Mouse (Mus musculus): ENCODE measurements around the gene Aes. TPM values are rescaled to one million over a fixed set of nuclear protein-coding genes. Genes with fewer than 3 reads are reported as not detected.

Aes gene
- polyA plus RNA-seq, 1 experiment: 148 TPM

GRCm38 (mm10) chr10:81579967-81580366 lies 20.7 kb downstream of the Aes start:
- no peaks in the 10 kb centered on the region for H3K27me3 ChIP-seq (ENCODE audit: control insufficient read depth, insufficient read depth, low read length, poor library complexity, severe bottlenecking)
- peaks cover 3% of the 10 kb centered on the region for H3K4me1 ChIP-seq (ENCODE audit: control insufficient read depth, insufficient read depth, low read length)

GRCm38 (mm10) chr10:81580441-81581070 lies 21.3 kb downstream of the Aes start:
- H3K4me3 ChIP-seq (ENCODE audit: low read depth, low read length): 0 out of 2 replicates have a peak overlapping the region, but pooled peaks have one; percentile 11
- H3K36me3 ChIP-seq (ENCODE audit: control insufficient read depth, insufficient read depth, low read length, poor library complexity, severe bottlenecking): no peaks in the 10 kb centered on the region
- TF ChIP-seq EP300 (IDR thresholded peaks at IDR 0.05; ENCODE audit: insufficient read depth, low read depth, low read length) (no peak), POLR2A (IDR thresholded peaks at IDR 0.05; ENCODE audit: insufficient read depth, low read length) (no peak), CTCF (IDR thresholded peaks at IDR 0.05; ENCODE audit: low read depth, low read length) (no peak)
- H3K27ac ChIP-seq (ENCODE audit: insufficient read depth, low read length): no peak overlapping the region
- peaks cover 1% of the 10 kb centered on the region for H3K4me1 ChIP-seq (ENCODE audit: control insufficient read depth, insufficient read depth, low read length)
- no peaks in the 10 kb centered on the region for H3K9me3 ChIP-seq (replicated peaks; ENCODE audit: control insufficient read depth, insufficient read depth, low read length, poor library complexity, severe bottlenecking)
- H3K27me3 ChIP-seq (ENCODE audit: control insufficient read depth, insufficient read depth, low read length, poor library complexity, severe bottlenecking): no peaks in the 10 kb centered on the region
- H3K9ac ChIP-seq (ENCODE audit: low read depth, poor library complexity, severe bottlenecking): no peak overlapping the region

More at GRCm38 (mm10) chr10:81579967-81580366, 20.7 kb downstream of the Aes start:
- H3K4me3 ChIP-seq (ENCODE audit: low read depth, low read length): 0 out of 2 replicates have a peak overlapping the region, but pooled peaks have one; percentile 11
- H3K27ac ChIP-seq (ENCODE audit: insufficient read depth, low read length): no peak overlapping the region
- no peak overlapping the region for H3K9ac ChIP-seq (ENCODE audit: low read depth, poor library complexity, severe bottlenecking)
- no peaks in the 10 kb centered on the region for H3K9me3 ChIP-seq (replicated peaks; ENCODE audit: control insufficient read depth, insufficient read depth, low read length, poor library complexity, severe bottlenecking)
- H3K36me3 ChIP-seq (ENCODE audit: control insufficient read depth, insufficient read depth, low read length, poor library complexity, severe bottlenecking): no peaks in the 10 kb centered on the region
- no peak for TF ChIP-seq POLR2A (IDR thresholded peaks at IDR 0.05; ENCODE audit: insufficient read depth, low read length)
- no peak for TF ChIP-seq CTCF (IDR thresholded peaks at IDR 0.05; ENCODE audit: low read depth, low read length)
- TF ChIP-seq EP300 (IDR thresholded peaks at IDR 0.05; ENCODE audit: insufficient read depth, low read depth, low read length): no peak

- H3K9me3 ChIP-seq (replicated peaks; ENCODE audit: control insufficient read depth, insufficient read depth, low read length, poor library complexity, severe bottlenecking): no peaks in the 10 kb centered on the region
- no peaks in the 10 kb centered on the region for H3K4me1 ChIP-seq (ENCODE audit: control insufficient read depth, insufficient read depth, low read length)
- H3K27me3 ChIP-seq (ENCODE audit: control insufficient read depth, insufficient read depth, low read length, poor library complexity, severe bottlenecking): no peaks in the 10 kb centered on the region
- no peak overlapping the region for H3K9ac ChIP-seq (ENCODE audit: low read depth, poor library complexity, severe bottlenecking)
- no peak for TF ChIP-seq EP300 (IDR thresholded peaks at IDR 0.05; ENCODE audit: insufficient read depth, low read depth, low read length)
- TF ChIP-seq CTCF (IDR thresholded peaks at IDR 0.05; ENCODE audit: low read depth, low read length): no peak
- TF ChIP-seq POLR2A (IDR thresholded peaks at IDR 0.05; ENCODE audit: insufficient read depth, low read length): no peak
- H3K27ac ChIP-seq (ENCODE audit: insufficient read depth, low read length): no peak overlapping the region
- H3K36me3 ChIP-seq (ENCODE audit: control insufficient read depth, insufficient read depth, low read length, poor library complexity, severe bottlenecking): no peaks in the 10 kb centered on the region
- H3K4me3 ChIP-seq (ENCODE audit: low read depth, low read length): no peak overlapping the region
Observed at GRCm38 (mm10) chr10:81583347-81583746, 24.1 kb downstream of the Aes start.

- Histone ChIP-seq H3K27me3 (ENCODE audit: control insufficient read depth, insufficient read depth, low read length, poor library complexity, severe bottlenecking) (no peaks in the 10 kb centered on the region), H3K9ac (ENCODE audit: low read depth, poor library complexity, severe bottlenecking) (no peak overlapping the region), H3K4me3 (ENCODE audit: low read depth, low read length) (no peak overlapping the region), H3K9me3 (replicated peaks; ENCODE audit: control insufficient read depth, insufficient read depth, low read length, poor library complexity, severe bottlenecking) (no peaks in the 10 kb centered on the region), H3K27ac (ENCODE audit: insufficient read depth, low read length) (no peak overlapping the region), H3K4me1 (ENCODE audit: control insufficient read depth, insufficient read depth, low read length) (no peaks in the 10 kb centered on the region), H3K36me3 (ENCODE audit: control insufficient read depth, insufficient read depth, low read length, poor library complexity, severe bottlenecking) (no peaks in the 10 kb centered on the region)
- no peak for TF ChIP-seq POLR2A (IDR thresholded peaks at IDR 0.05; ENCODE audit: insufficient read depth, low read length)
- no peak for TF ChIP-seq EP300 (IDR thresholded peaks at IDR 0.05; ENCODE audit: insufficient read depth, low read depth, low read length)
- no peak for TF ChIP-seq CTCF (IDR thresholded peaks at IDR 0.05; ENCODE audit: low read depth, low read length)
Observed at GRCm38 (mm10) chr10:81588739-81589138, 29.5 kb downstream of the Aes start.

GRCm38 (mm10) chr10:81591846-81592245 lies 32.6 kb downstream of the Aes start:
- H3K9me3 ChIP-seq (replicated peaks; ENCODE audit: control insufficient read depth, insufficient read depth, low read length, poor library complexity, severe bottlenecking): no peaks in the 10 kb centered on the region
- no peaks in the 10 kb centered on the region for H3K4me1 ChIP-seq (ENCODE audit: control insufficient read depth, insufficient read depth, low read length)
- H3K27ac ChIP-seq (ENCODE audit: insufficient read depth, low read length): no peak overlapping the region
- TF ChIP-seq CTCF (IDR thresholded peaks at IDR 0.05; ENCODE audit: low read depth, low read length): no peak
- TF ChIP-seq EP300 (IDR thresholded peaks at IDR 0.05; ENCODE audit: insufficient read depth, low read depth, low read length): no peak
- TF ChIP-seq POLR2A (IDR thresholded peaks at IDR 0.05; ENCODE audit: insufficient read depth, low read length): no peak
- no peaks in the 10 kb centered on the region for H3K27me3 ChIP-seq (ENCODE audit: control insufficient read depth, insufficient read depth, low read length, poor library complexity, severe bottlenecking)
- H3K4me3 ChIP-seq (ENCODE audit: low read depth, low read length): no peak overlapping the region
- H3K9ac ChIP-seq (ENCODE audit: low read depth, poor library complexity, severe bottlenecking): no peak overlapping the region
- no peaks in the 10 kb centered on the region for H3K36me3 ChIP-seq (ENCODE audit: control insufficient read depth, insufficient read depth, low read length, poor library complexity, severe bottlenecking)

GRCm38 (mm10) chr10:81592631-81593030 lies 33.3 kb downstream of the Aes start:
- H3K9me3 ChIP-seq (replicated peaks; ENCODE audit: control insufficient read depth, insufficient read depth, low read length, poor library complexity, severe bottlenecking): no peaks in the 10 kb centered on the region
- no peak overlapping the region for H3K4me3 ChIP-seq (ENCODE audit: low read depth, low read length)
- no peaks in the 10 kb centered on the region for H3K36me3 ChIP-seq (ENCODE audit: control insufficient read depth, insufficient read depth, low read length, poor library complexity, severe bottlenecking)
- no peak overlapping the region for H3K27ac ChIP-seq (ENCODE audit: insufficient read depth, low read length)
- H3K9ac ChIP-seq (ENCODE audit: low read depth, poor library complexity, severe bottlenecking): no peak overlapping the region
- TF ChIP-seq EP300 (IDR thresholded peaks at IDR 0.05; ENCODE audit: insufficient read depth, low read depth, low read length) (no peak), CTCF (IDR thresholded peaks at IDR 0.05; ENCODE audit: low read depth, low read length) (no peak), POLR2A (IDR thresholded peaks at IDR 0.05; ENCODE audit: insufficient read depth, low read length) (no peak)
- no peaks in the 10 kb centered on the region for H3K4me1 ChIP-seq (ENCODE audit: control insufficient read depth, insufficient read depth, low read length)
- H3K27me3 ChIP-seq (ENCODE audit: control insufficient read depth, insufficient read depth, low read length, poor library complexity, severe bottlenecking): no peaks in the 10 kb centered on the region

Measured in ES-Bruce4 (cell line).